Mouse (Mus musculus) right cerebral cortex, postnatal 36 days (tissue): Measurements from ENCODE around the gene Pnma5.
"Not testable (repeated sequence)": the region's sequence is repeated elsewhere in the genome, so short reads cannot be mapped to it uniquely, and the experiment has no call there.

ENCODE experiments used
- DNase-seq, 2 experiments: peaks; one replicate each; pipeline ENCODE4 v3.0.0; 2022; ENCODE audit warnings: low spot score in 2 of 2, mixed read lengths in 1 of 2

Pnma5 gene

DNA sequence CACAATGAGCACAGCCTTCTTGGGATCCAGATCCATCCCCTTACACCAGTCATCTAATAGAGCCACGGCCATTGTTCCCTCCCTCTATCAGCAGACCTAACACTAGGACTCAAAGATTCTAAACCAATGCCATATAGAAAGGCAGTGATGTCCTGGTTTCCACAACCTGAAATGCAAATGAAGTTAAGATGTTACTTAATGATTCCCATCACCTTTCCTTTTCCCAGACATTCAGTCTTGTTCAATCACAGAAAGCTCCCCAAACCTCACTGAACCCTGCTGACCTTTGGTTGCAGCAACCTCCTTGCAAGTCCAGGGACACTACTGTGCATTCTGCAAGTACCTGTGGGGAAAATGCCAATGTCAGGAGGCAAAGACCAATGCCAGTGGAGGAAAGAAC, at the start of gene Pnma5:
Pnma5 (minus strand) TSS at position 101 of the 400 bp plus-strand sequence.
- DNase-seq = no peak

DNA sequence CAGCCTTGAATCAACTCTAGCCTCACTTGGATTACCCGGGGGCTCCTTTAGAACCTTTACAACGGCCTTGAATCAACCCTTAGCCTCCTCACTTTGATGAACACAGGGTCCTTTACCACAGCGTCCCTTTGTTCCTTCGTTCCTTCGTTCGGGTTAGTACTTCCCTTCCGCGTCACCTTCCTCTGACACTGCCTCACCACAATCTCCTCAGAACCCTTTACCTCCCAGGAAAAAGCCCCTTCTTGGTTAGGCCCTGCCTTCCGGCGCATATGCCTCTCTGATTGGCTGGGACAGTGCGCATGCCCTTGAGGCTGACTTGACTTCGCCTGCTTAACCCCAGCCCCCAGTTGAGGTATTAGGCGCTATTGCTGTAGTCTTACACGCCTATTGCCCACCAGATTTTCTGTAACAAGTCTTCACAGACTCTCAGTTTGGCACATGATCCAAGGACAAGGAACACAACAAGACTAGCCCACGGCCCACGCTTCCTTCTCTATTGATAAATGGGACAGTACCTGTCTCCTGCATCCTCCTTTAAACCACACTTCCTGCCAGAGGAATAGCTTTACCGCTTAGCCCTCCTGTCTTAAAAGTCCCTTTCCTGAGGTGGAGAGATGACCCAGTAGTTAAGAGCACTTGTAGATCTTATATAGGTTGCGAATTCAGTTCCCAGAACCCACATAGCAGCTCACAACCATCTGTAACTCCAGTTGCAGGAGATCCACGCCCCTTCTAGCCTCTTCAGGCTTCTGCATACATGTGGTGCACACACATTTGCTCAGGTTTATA, 45.6 kb upstream of the Pnma5 start, which contains the start of gene Xlr4a:
Xlr4a (minus strand) TSS at position 212 of the 789 bp plus-strand sequence.
- not testable (repeated sequence) for DNase-seq

DNA sequence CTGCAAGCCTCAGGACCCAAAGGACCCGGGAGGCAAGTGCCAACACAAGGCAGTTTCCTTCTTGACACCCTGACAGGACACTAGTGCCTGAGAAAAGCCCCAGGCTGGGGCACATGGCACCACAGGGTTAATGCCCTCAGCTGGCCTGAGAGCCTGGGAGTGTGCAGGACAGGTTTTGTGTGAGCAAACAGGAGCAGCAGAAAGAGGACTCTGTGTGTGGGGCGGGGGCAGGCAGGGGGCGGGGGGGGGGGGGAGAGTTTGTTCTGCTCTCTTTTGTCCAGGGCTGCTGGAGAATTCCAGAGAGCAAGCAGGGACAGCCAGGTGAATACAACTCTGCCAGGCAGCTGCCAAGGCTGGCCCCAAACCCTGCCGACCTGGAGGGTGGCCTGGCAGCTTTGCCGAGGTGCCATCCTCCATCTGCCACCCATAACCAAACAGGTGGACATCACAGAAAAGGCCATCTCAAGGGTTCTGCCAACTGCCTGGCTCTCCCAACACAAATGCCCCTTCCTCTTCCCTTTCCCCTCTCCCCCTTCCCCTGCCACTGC, 29.9 kb upstream of the Pnma5 start:
- DNase-seq = not testable (repeated sequence)

DNA sequence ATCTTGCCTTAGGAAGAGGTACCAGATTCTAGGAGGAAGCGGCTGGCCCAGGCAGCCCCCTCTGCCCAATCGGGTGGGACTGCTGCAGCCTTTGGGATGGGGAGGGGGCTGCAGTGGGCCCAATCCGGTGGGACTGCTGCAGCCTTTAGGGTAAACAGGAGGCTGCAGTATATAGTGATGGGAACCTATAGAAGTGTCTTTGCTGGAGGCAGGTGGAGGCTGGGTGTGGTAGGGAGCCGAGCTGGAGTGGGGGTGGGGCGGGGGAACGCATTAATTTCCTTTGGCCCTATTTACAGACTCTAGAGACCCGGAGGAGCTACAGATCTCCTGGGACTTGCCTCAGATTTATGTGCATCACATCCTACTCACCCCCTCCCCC, 27.5 kb upstream of the Pnma5 start, which contains the start of gene Pnma3:
Pnma3 (plus strand) TSS at position 373 of the 379 bp plus-strand sequence.
- no peak for DNase-seq

GRCm38 (mm10) chrX:73063512-73064414, 26.9 kb upstream of the Pnma5 start:
- peak in 1 of 2 experiments; percentile 14 for DNase-seq

DNA sequence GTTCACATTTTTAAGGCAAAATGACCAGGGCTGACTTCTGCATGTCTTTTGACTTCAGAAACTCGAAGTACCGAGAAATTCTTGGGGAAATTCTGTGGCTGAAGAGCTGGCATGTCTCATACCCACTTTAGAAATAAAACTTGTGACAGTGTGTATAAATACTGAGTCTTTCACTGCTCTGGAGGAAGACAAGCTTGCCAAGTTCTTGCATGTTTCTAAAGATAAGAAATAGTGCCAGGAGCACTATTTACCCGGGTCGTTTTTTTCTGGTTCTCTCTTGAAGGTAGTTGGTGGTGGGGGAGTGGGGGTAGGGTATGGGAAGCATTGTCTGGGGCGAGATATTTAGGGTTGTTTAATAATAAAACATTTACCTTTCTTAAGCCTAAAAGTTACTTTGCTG, 25.4 kb upstream of the Pnma5 start:
- DNase-seq = no peak

GRCm38 (mm10) chrX:73061528-73061927, 24.6 kb upstream of the Pnma5 start:
- DNase-seq = no peak

GRCm38 (mm10) chrX:73053860-73054563, 17.1 kb upstream of the Pnma5 start:
- peak; percentile 87 to 89 for DNase-seq

DNA sequence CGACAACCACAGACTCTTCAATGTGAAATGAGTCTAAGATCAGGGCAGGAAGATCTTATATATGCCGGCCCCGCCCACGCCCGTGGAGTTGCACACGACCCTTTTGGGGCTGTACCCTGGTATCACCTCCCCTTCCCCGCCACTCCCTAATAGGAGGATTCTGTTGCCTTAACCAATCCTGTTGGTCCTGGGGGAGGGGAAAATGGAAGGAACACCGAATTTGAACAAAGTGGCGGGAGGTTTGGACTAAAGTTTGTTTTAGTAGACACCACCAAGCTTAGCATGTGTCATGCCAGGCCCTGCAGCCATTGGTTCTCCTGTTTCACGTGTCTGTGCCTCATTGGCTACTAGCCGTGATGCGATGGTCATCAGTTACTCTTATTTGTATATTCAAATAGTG, 2.8 kb upstream of the Pnma5 start:
- DNase-seq = no peak

DNA sequence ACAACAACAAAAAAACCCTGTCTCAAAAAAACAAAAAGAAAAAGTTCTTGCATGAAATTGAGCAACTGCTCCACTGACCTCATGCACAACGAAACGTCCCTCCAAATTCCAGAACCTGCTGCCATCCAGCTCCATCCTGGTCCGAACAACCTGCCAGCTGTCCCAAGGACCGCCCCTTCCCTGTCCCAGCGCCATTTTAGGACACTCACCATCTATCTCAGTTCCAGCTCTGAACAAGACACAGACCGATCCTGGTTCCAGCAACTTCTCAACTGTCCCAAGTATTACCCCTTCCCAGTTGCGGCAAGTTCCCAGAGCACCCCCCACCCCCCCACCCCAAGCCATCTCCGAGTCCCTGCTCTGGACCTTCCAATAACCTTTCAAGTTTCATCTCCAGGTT, 1.9 kb upstream of the Pnma5 start:
- no peak for DNase-seq

DNA sequence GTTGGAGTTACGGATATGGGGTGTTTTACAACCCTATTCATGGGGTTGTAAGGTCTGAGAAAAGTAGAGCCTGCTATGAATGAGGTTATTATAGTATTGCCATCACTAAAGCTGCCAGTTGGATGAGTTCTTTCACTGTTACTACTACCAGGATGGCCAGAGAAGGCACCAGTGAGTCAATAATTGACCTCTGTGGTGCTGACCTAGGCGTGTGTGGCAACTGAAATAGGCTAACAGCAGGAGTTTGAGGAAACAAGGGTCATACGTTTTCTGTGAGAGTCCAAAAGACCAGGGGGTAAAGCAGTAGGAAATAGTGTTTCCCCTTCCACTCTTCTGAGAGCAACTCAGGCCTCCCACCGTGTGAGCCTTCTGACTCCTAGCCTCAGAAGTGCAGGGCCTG, 24.1 kb downstream of the Pnma5 start:
- DNase-seq = no peak

- DNase-seq = peak; percentile 91
These were observed 29.1 kb downstream of the Pnma5 start for GRCm38 (mm10) chrX:73007597-73008479.

- no peak for DNase-seq
These were observed 31.2 kb downstream of the Pnma5 start for GRCm38 (mm10) chrX:73005678-73006077.

DNA sequence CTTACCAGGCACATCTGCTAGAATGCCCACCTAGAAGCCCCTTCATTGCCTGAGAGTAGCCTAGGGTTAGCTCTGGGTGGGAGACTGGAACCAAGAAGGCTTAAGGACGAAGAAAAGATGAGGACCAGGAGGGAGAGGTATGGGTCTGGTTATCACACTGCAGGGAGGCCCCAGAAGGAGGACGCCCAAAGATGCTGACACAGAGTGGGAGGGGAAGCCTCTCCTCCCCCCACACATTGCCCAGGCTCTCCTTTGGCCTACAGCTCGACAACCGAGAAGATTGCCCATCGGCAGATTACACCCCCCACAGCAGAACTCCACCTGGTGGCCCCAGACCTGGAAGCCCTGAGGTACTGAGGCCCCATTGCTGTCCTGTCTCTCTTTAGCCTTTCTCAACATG, 33.8 kb downstream of the Pnma5 start:
- DNase-seq = no peak

GRCm38 (mm10) chrX:72995542-72995941, 41.4 kb downstream of the Pnma5 start:
- no peak for DNase-seq

DNA sequence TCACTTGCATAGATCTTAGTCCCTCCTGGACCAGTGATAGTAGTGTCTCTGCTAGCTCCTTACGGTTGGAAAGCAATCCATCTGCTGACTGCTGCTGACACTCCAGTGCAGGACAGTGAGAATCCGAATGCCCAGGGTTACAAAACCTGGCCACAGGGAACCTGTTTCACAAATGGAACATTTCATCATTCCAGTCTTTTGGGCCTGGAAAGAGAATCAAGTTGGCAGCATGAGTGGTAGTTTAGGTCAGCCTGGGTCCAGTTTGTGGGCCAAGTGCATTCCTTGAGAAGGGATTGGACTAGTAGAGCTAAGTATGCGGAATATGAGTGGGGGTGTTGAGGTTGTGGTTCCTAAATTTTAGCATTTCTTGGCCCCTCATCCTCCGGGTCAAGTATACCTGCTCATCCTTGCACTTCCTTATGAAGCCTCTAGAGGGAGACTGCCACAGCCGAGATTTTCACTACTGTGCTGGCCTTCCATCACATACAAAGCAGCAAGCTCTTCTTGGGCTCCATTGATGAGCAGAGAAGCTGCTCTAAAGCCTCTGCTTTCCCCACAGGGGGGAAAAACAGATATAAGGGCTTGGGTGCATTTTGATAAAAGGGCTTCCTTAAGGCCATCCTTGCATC, 44.5 kb downstream of the Pnma5 start:
- DNase-seq = no peak

GRCm38 (mm10) chrX:72990581-72990980, 46.3 kb downstream of the Pnma5 start:
- no peak for DNase-seq

DNA sequence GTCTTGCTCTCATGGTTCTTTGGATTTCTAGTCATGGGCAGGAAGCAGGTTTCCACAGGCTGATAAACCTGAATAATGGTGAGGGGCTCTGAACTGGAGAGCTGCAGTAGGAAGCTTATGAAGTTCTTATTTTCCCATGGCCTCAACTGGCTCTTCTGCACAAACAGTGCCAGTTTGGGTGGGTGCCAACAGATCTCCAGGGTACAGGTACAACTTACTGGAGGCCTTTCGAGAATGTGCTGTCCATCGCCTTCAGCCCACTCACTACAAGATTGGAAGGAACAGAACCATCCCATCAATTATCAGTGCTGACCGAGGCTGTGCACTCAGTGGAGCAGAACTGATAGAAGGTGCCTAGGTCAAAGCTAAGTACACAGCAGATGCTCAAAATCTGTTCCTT, 48.5 kb downstream of the Pnma5 start:
- DNase-seq = no peak

- no peak for DNase-seq
These were observed 49.4 kb downstream of the Pnma5 start for GRCm38 (mm10) chrX:72987520-72987905.

- DNase-seq = no peak
These were observed 49.9 kb downstream of the Pnma5 start, which contains the start of gene Zfp185 for GRCm38 (mm10) chrX:72986841-72987519. Gene Zfp185, plus strand, starts transcription at chrX:72987339.
